Mouse (Mus musculus): ENCODE data around the gene Dcaf8.

- TF ChIP-seq TAL1 (IDR thresholded peaks at IDR 0.05; ENCODE audit: low read length) (no peak), GATA1 (IDR thresholded peaks at IDR 0.05; ENCODE audit: low read length) (no peak)
Observed at GRCm38 (mm10) chr1:172200161-172200560, 52.3 kb downstream of the Dcaf8 start.

All from erythroblast, embryonic 14.5 days (primary cell).